Mouse (Mus musculus) lung, embryonic 14.5 days (tissue): ENCODE measurements around the gene Ak7. TPM values are rescaled to one million over a fixed set of nuclear protein-coding genes. Genes with fewer than 3 reads are reported as not detected.

Source experiments
- ATAC-seq: fragments of 200-750 bp; cut with Nextera tagmentation; 2 replicates; pipeline ENCODE4 v1.8.0; 2017; ENCODE audit warnings: mild to moderate bottlenecking, moderate TSS enrichment, moderate library complexity; ENCODE audit not compliant: insufficient read depth
- DNase-seq: peaks from one replicate; pipeline ENCODE4 v3.0.0-alpha.2; 2015
- H3K27ac ChIP-seq: fragments of 300-500 bp; sonication (generic); 2 replicates; pipeline ENCODE4 v1.5.1; 2014; ENCODE audit warnings: low read depth, mild to moderate bottlenecking, moderate library complexity
- H3K27me3 ChIP-seq: fragments of 300-500 bp; sonication (generic); 2 replicates; pipeline ENCODE4 v1.6.1; 2014; ENCODE audit warnings: low read length, control low read depth; ENCODE audit not compliant: insufficient read depth
- H3K36me3 ChIP-seq: fragments of 300-500 bp; sonication (generic); 2 replicates; pipeline ENCODE4 v1.6.1; 2014; ENCODE audit warnings: control low read depth; ENCODE audit not compliant: insufficient read depth
- H3K4me1 ChIP-seq: fragments of 300-500 bp; sonication (generic); 2 replicates; pipeline ENCODE4 v1.6.1; 2014; ENCODE audit warnings: antibody characterized with exemption, control low read depth; ENCODE audit not compliant: insufficient read depth
- H3K4me2 ChIP-seq: fragments of 300-500 bp; sonication (generic); 2 replicates; pipeline ENCODE4 v1.6.1; 2014; ENCODE audit warnings: mild to moderate bottlenecking
- H3K4me3 ChIP-seq: fragments of 300-500 bp; sonication (generic); 2 replicates; pipeline ENCODE4 v1.5.1; 2014; ENCODE audit warnings: low read depth, low read length
- H3K9ac ChIP-seq: fragments of 300-500 bp; sonication (generic); 2 replicates; pipeline ENCODE4 v1.6.1; 2014
- H3K9me3 ChIP-seq: fragments of 300-500 bp; sonication (generic); 2 replicates; pipeline ENCODE4 v1.6.1; 2016; ENCODE audit warnings: low read depth, low read length, control low read depth
- CTCF ChIP-seq: IDR thresholded peaks from 2 replicates; pipeline ENCODE4 v1.5.1; 2016; ENCODE audit warnings: antibody characterized with exemption, low read depth
- WGBS: fragments of 180-500 bp; shearing (Covaris S2); extraction: QIAGEN DNeasy Blood & Tissue Kit; methylation state at CpG from one replicate; pipeline ENCODE4 v1.1.7; 2014; 5-methylcytosine and 5-hydroxymethylcytosine counted together
- polyA plus RNA-seq: library from polyadenylated mRNA; unstranded; fragments of >200 nt; fragmentation: Nextera tagmentation; extraction: Ambion mirVana; gene quantifications from 2 replicates; pipeline ENCODE4 v1.2.1, GENCODE M21; 2014

Gene Ak7
- polyA plus RNA-seq, 1 experiment from 2014 or later, result not detected

- Histone ChIP-seq H3K9me3 (no peaks in the 10 kb centered on the region), H3K27me3 (no peaks in the 10 kb centered on the region), H3K4me1 (peaks cover under 1% of the 10 kb centered on the region; the same call in 1 of the 2 replicates), H3K4me2 (no peak overlapping the region), H3K36me3 (peaks cover 26% of the 10 kb centered on the region), H3K4me3 (no peak overlapping the region), H3K9ac (no peak overlapping the region), H3K27ac (no peak overlapping the region)
- WGBS, result 90% methylated on average over 12 of the region's 12 CpGs
- no peak for ATAC-seq
- no peak for TF ChIP-seq CTCF
- DNase-seq, result no peak
These were observed 5.3 kb upstream of the Ak7 start for GRCm38 (mm10) chr12:105700433-105700832.

- WGBS, result 57% methylated on average over 17 of the region's 17 CpGs
- Histone ChIP-seq H3K9ac (no peak overlapping the region), H3K9me3 (no peaks in the 10 kb centered on the region), H3K27me3 (no peaks in the 10 kb centered on the region), H3K36me3 (no peaks in the 10 kb centered on the region), H3K27ac (no peak overlapping the region), H3K4me1 (no peaks in the 10 kb centered on the region), H3K4me3 (no peak overlapping the region), H3K4me2 (peak overlapping the region; percentile 29)
- TF ChIP-seq CTCF, result no peak
- DNase-seq (no peak), ATAC-seq (no peak)
These were observed 12.8 kb downstream of the Ak7 start for GRCm38 (mm10) chr12:105718616-105719015.

GRCm38 (mm10) chr12:105720196-105720595 lies 14.4 kb downstream of the Ak7 start:
- Histone ChIP-seq H3K4me1 (no peaks in the 10 kb centered on the region), H3K9me3 (no peaks in the 10 kb centered on the region), H3K4me3 (no peak overlapping the region), H3K4me2 (no peak overlapping the region), H3K27ac (no peak overlapping the region), H3K27me3 (no peaks in the 10 kb centered on the region), H3K36me3 (no peaks in the 10 kb centered on the region), H3K9ac (no peak overlapping the region)
- WGBS, result 62% methylated on average over 3 of the region's 3 CpGs
- no peak for TF ChIP-seq CTCF
- DNase-seq (no peak), ATAC-seq (no peak)

- no peaks in the 10 kb centered on the region for H3K9me3 ChIP-seq
- no peak overlapping the region for H3K4me3 ChIP-seq
- no peaks in the 10 kb centered on the region for H3K4me1 ChIP-seq
- H3K36me3 ChIP-seq, result no peaks in the 10 kb centered on the region
- H3K4me2 ChIP-seq, result no peak overlapping the region
- 48% methylated on average over 14 of the region's 14 CpGs for WGBS
- no peak overlapping the region for H3K9ac ChIP-seq
- ATAC-seq (no peak), DNase-seq (no peak)
- H3K27ac ChIP-seq, result no peak overlapping the region
- no peaks in the 10 kb centered on the region for H3K27me3 ChIP-seq
- no peak for TF ChIP-seq CTCF
These were observed 15.8 kb downstream of the Ak7 start for GRCm38 (mm10) chr12:105721452-105722132.

GRCm38 (mm10) chr12:105722657-105723056 lies 16.9 kb downstream of the Ak7 start:
- Histone ChIP-seq H3K27me3 (no peaks in the 10 kb centered on the region), H3K9ac (no peak overlapping the region), H3K36me3 (no peaks in the 10 kb centered on the region), H3K4me1 (no peaks in the 10 kb centered on the region), H3K27ac (no peak overlapping the region), H3K4me3 (no peak overlapping the region), H3K4me2 (no peak overlapping the region), H3K9me3 (no peaks in the 10 kb centered on the region)
- 4% methylated on average over 5 of the region's 5 CpGs for WGBS
- peak; percentile 81 for DNase-seq
- peak; percentile 83 for TF ChIP-seq CTCF
- ATAC-seq, result peak; percentile 33; the same call in 1 of the 2 replicates

GRCm38 (mm10) chr12:105724616-105725015 lies 18.8 kb downstream of the Ak7 start:
- no peak overlapping the region for H3K9ac ChIP-seq
- WGBS, result 46% methylated on average over 1 of the region's 1 CpGs
- no peaks in the 10 kb centered on the region for H3K27me3 ChIP-seq

GRCm38 (mm10) chr12:105725736-105726135 lies 20.0 kb downstream of the Ak7 start:
- Histone ChIP-seq H3K27me3 (no peaks in the 10 kb centered on the region), H3K9ac (no peak overlapping the region), H3K4me2 (no peak overlapping the region), H3K4me3 (no peak overlapping the region), H3K9me3 (no peaks in the 10 kb centered on the region), H3K27ac (no peak overlapping the region), H3K4me1 (no peaks in the 10 kb centered on the region), H3K36me3 (no peaks in the 10 kb centered on the region)
- no peak for DNase-seq
- no peak for TF ChIP-seq CTCF
- 64% methylated on average over 13 of the region's 13 CpGs for WGBS
- ATAC-seq, result no peak

More at GRCm38 (mm10) chr12:105724616-105725015, 18.8 kb downstream of the Ak7 start:
- Histone ChIP-seq H3K9me3 (no peaks in the 10 kb centered on the region), H3K27ac (no peak overlapping the region), H3K4me1 (no peaks in the 10 kb centered on the region), H3K4me3 (no peak overlapping the region), H3K36me3 (no peaks in the 10 kb centered on the region), H3K4me2 (no peak overlapping the region)
- DNase-seq (no peak), ATAC-seq (no peak)
- TF ChIP-seq CTCF, result no peak
